Mouse (Mus musculus): Measurements from ENCODE around the gene Rbfox2. TPM values are rescaled to one million over a fixed set of nuclear protein-coding genes. Genes with fewer than 3 reads are reported as not detected.

Rbfox2 gene
- polyA plus RNA-seq, 1 experiment from 2014 or later = 81.9 TPM

DNA sequence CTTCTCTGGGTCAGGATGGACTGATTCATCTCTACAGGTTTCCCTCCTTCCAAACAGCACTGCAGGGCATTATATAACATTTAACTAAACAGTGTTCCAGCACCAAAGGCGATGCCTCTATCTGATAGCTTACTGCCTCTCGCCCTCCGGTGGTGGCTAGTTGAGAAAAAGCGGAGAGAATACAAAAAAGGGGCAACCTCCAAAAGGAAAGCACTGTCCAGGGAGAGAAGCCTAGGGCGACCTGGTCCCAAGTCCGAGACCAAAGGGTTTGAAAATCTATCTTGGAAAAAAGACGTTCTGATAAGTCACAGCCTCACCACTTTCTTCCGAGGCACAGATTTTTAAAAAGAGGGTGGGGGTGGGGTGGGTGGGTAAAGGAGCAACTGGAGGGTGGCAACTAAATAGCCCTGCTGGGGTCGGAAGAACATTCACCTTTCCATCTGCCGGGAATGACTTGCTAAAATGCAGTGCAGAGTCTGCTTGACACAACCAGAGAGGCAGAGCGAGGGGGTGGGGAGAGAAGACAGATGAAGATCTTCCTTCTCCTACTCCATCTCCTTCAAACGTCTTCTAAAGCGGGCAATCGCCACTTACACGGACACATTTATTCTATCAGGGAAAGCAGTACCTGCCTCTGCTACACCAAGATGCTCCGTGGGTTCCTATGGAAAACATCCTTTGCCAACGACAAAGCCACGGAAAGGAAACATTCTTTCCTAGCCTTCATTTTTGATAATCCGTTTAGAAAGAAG is 154.3 kb downstream of the Rbfox2 start:
- Histone ChIP-seq H3K4me1 (ENCODE audit: control insufficient read depth, insufficient read depth, low read length) (no peaks in the 10 kb centered on the region), H3K27me3 (ENCODE audit: control insufficient read depth, insufficient read depth, low read length) (no peaks in the 10 kb centered on the region), H3K36me3 (replicated peaks; ENCODE audit: control insufficient read depth, insufficient read depth, low read depth, low read length) (no peaks in the 10 kb centered on the region), H3K4me3 (ENCODE audit: low read depth, low read length) (peak overlapping the region; percentile 34), H3K27ac (replicated peaks; ENCODE audit: low read depth, low read length) (peak overlapping the region; percentile 57), H3K9me3 (replicated peaks; ENCODE audit: control insufficient read depth, low read length) (no peaks in the 10 kb centered on the region), H3K4me2 (ENCODE audit: low read depth, low read length) (peak overlapping the region; percentile 58), H3K9ac (replicated peaks; ENCODE audit: low read length) (peak overlapping the region; percentile 45)
- peak; percentile 56 for DNase-seq (ENCODE audit: low spot score)
- WGBS = 1% methylated on average over 19 of the region's 19 CpGs
- no peak for ATAC-seq (replicated peaks; ENCODE audit: insufficient number of reproducible peaks, low FRiP score, low TSS enrichment, low read depth)

DNA sequence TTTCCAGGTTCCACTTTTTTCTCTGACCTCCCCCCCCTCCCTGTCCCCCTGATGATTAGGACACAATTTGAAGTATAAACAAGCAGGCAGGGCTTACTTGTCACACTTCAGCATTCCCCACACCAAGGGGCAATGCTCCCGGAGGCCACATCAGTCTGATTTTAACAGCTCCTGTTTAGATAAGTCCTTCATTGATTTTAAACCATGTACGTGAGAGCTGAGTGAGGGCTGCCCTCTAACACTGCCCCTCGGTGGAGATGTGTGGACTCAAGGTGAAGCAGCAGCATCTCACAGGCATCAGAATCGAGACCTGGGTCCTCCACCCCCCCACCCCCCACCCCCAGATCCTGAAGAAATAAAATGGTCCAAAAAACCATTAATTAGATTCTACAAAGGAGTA is 155.0 kb downstream of the Rbfox2 start:
- Histone ChIP-seq H3K9me3 (replicated peaks; ENCODE audit: control insufficient read depth, low read length) (no peaks in the 10 kb centered on the region), H3K4me1 (ENCODE audit: control insufficient read depth, insufficient read depth, low read length) (no peaks in the 10 kb centered on the region), H3K9ac (replicated peaks; ENCODE audit: low read length) (no peak overlapping the region), H3K27me3 (ENCODE audit: control insufficient read depth, insufficient read depth, low read length) (no peaks in the 10 kb centered on the region), H3K36me3 (replicated peaks; ENCODE audit: control insufficient read depth, insufficient read depth, low read depth, low read length) (no peaks in the 10 kb centered on the region), H3K4me3 (ENCODE audit: low read depth, low read length) (peak overlapping the region; percentile 34), H3K27ac (replicated peaks; ENCODE audit: low read depth, low read length) (no peak overlapping the region), H3K4me2 (ENCODE audit: low read depth, low read length) (peak overlapping the region; percentile 58)
- 7% methylated on average over 4 of the region's 4 CpGs for WGBS
- ATAC-seq (replicated peaks; ENCODE audit: insufficient number of reproducible peaks, low FRiP score, low TSS enrichment, low read depth) = no peak
- no peak for DNase-seq (ENCODE audit: low spot score)

DNA sequence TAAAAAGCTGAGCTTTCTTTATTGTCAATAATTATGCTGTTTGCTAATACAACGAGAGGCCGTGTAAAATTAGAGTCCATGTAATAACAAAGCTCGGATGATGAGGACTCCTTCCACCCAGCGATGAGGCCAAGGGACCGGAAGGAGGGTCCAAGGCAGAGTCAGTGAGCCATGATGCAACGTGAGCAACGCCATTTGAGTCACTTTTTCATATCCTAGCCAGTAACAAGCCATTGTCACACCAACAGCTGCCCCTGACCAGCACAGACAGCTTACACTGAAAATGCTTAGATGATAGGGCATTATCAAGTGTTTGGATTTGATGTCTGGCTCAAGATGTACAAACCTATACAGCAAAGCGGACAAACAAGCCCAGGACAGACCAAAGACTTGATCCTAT is 155.6 kb downstream of the Rbfox2 start:
- peak overlapping the region; percentile 29; the same call in 1 of the 2 replicates for H3K4me2 ChIP-seq (ENCODE audit: low read depth, low read length)
- no peak overlapping the region for H3K27ac ChIP-seq (replicated peaks; ENCODE audit: low read depth, low read length)
- H3K36me3 ChIP-seq (replicated peaks; ENCODE audit: control insufficient read depth, insufficient read depth, low read depth, low read length) = no peaks in the 10 kb centered on the region
- H3K9ac ChIP-seq (replicated peaks; ENCODE audit: low read length) = peak overlapping the region; percentile 29; the same call in 1 of the 2 replicates
- no peak for DNase-seq (ENCODE audit: low spot score)
- no peaks in the 10 kb centered on the region for H3K27me3 ChIP-seq (ENCODE audit: control insufficient read depth, insufficient read depth, low read length)
- no peaks in the 10 kb centered on the region for H3K9me3 ChIP-seq (replicated peaks; ENCODE audit: control insufficient read depth, low read length)
- no peaks in the 10 kb centered on the region for H3K4me1 ChIP-seq (ENCODE audit: control insufficient read depth, insufficient read depth, low read length)
- H3K4me3 ChIP-seq (ENCODE audit: low read depth, low read length) = peak overlapping the region; percentile 5; the same call in 1 of the 2 replicates
- WGBS = 52% methylated on average over 8 of the region's 8 CpGs
- no peak for ATAC-seq (replicated peaks; ENCODE audit: insufficient number of reproducible peaks, low FRiP score, low TSS enrichment, low read depth)

DNA sequence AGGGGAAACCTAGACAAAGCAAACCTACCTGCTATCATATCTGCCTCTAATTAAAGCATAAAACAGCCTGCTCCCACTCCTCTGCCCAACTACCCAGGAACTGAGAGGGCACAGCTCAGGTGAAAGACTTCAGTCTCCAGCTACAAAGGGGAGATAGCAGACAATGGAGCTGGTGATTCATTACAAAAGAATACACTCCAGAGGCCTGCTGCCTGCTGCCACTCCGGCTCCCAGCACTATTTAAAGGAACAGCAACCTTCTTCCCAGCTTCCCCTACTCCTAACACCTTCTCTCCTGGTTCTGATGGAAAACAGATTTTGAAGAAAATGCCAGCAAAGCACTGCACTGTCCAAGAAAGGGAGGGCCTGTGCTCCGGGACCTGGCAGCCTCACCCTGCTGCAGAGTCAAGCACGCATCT is 156.4 kb downstream of the Rbfox2 start:
- no peaks in the 10 kb centered on the region for H3K4me1 ChIP-seq (ENCODE audit: control insufficient read depth, insufficient read depth, low read length)
- WGBS = 7% methylated on average over 3 of the region's 3 CpGs
- DNase-seq (ENCODE audit: low spot score) (peak; percentile 65), ATAC-seq (replicated peaks; ENCODE audit: insufficient number of reproducible peaks, low FRiP score, low TSS enrichment, low read depth) (no peak; the same call in 1 of the 2 replicates)
- H3K27ac ChIP-seq (replicated peaks; ENCODE audit: low read depth, low read length) = 0 out of 2 replicates have a peak overlapping the region, but pooled peaks have one; percentile 1
- H3K4me2 ChIP-seq (ENCODE audit: low read depth, low read length) = peak overlapping the region; percentile 30
- no peaks in the 10 kb centered on the region for H3K36me3 ChIP-seq (replicated peaks; ENCODE audit: control insufficient read depth, insufficient read depth, low read depth, low read length)
- peak overlapping the region; percentile 22 for H3K4me3 ChIP-seq (ENCODE audit: low read depth, low read length)
- H3K9me3 ChIP-seq (replicated peaks; ENCODE audit: control insufficient read depth, low read length) = no peaks in the 10 kb centered on the region
- no peaks in the 10 kb centered on the region for H3K27me3 ChIP-seq (ENCODE audit: control insufficient read depth, insufficient read depth, low read length)
- H3K9ac ChIP-seq (replicated peaks; ENCODE audit: low read length) = peak overlapping the region; percentile 47

DNA sequence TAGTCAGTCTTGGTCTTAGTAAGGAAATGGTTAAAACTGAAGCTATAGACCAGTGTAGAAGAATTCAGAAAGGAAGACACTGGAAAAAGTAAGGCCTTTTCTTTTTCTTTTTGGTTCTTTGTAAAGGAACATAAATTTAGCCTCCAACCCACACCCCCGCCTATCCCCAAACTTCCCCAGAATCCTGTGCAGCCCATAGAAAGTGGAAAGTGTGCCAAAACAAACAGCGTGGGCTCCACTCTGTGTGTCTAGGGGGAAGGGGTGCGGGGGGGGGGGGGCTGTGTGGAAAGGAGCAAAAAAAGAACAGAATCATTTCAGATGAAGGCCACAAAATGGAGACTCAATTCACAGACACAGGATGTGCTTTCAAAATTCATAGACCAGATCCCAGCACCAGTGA is 156.8 kb downstream of the Rbfox2 start:
- H3K9ac ChIP-seq (replicated peaks; ENCODE audit: low read length) = peak overlapping the region; percentile 47
- H3K27me3 ChIP-seq (ENCODE audit: control insufficient read depth, insufficient read depth, low read length) = no peaks in the 10 kb centered on the region
- no peaks in the 10 kb centered on the region for H3K9me3 ChIP-seq (replicated peaks; ENCODE audit: control insufficient read depth, low read length)
- peak overlapping the region; percentile 22 for H3K4me3 ChIP-seq (ENCODE audit: low read depth, low read length)
- no peaks in the 10 kb centered on the region for H3K36me3 ChIP-seq (replicated peaks; ENCODE audit: control insufficient read depth, insufficient read depth, low read depth, low read length)
- H3K4me2 ChIP-seq (ENCODE audit: low read depth, low read length) = peak overlapping the region; percentile 30
- ATAC-seq (replicated peaks; ENCODE audit: insufficient number of reproducible peaks, low FRiP score, low TSS enrichment, low read depth) (no peak), DNase-seq (ENCODE audit: low spot score) (no peak)
- WGBS = 44% methylated on average over 3 of the region's 3 CpGs
- H3K27ac ChIP-seq (replicated peaks; ENCODE audit: low read depth, low read length) = 0 out of 2 replicates have a peak overlapping the region, but pooled peaks have one; percentile 1
- H3K4me1 ChIP-seq (ENCODE audit: control insufficient read depth, insufficient read depth, low read length) = no peaks in the 10 kb centered on the region

DNA sequence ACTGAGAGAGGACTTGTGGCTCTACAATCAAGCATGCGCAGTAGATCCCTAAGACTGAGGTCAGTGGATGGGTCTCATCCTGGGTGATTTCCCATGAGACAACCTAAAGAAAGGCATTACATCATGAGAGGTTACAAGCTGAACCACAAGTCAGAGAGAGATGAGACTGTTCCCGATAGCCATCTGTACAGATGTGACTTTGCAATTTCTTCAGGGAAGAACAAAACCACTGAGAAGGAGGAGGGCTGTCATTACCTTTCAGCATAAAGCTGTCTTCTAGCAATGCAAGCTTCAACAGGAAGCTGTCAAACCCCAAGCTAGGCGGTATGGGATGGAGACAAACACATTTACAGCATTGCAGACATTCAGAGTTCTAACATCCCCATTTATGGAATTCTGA is 157.3 kb downstream of the Rbfox2 start:
- H3K27me3 ChIP-seq (ENCODE audit: control insufficient read depth, insufficient read depth, low read length) = no peaks in the 10 kb centered on the region
- ATAC-seq (replicated peaks; ENCODE audit: insufficient number of reproducible peaks, low FRiP score, low TSS enrichment, low read depth) (no peak), DNase-seq (ENCODE audit: low spot score) (no peak)
- H3K4me1 ChIP-seq (ENCODE audit: control insufficient read depth, insufficient read depth, low read length) = no peaks in the 10 kb centered on the region
- H3K36me3 ChIP-seq (replicated peaks; ENCODE audit: control insufficient read depth, insufficient read depth, low read depth, low read length) = no peaks in the 10 kb centered on the region
- H3K9ac ChIP-seq (replicated peaks; ENCODE audit: low read length) = no peak overlapping the region
- H3K9me3 ChIP-seq (replicated peaks; ENCODE audit: control insufficient read depth, low read length) = no peaks in the 10 kb centered on the region
- no peak overlapping the region for H3K4me2 ChIP-seq (ENCODE audit: low read depth, low read length)
- H3K4me3 ChIP-seq (ENCODE audit: low read depth, low read length) = no peak overlapping the region
- no peak overlapping the region for H3K27ac ChIP-seq (replicated peaks; ENCODE audit: low read depth, low read length)
- WGBS = 85% methylated on average over 3 of the region's 3 CpGs

DNA sequence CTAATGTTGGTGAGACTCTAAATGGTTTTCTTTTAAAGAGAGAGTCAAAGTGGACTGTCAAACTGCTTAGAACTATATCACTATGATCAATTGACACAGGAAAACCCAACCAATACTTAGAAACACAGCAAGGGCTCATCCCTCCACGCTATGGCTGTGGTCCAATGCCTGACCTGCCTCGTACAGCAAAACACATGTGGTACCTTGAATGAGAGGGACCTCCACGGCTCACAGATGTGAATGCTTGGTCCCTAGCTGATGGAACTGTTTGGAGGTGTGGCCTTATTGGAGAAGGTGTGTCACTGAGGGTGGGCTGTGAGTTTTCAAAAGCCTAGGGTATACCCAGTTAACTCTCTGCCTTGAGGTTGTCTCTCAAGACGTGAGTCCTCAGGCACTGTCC is 159.9 kb downstream of the Rbfox2 start:
- no peak overlapping the region for H3K4me3 ChIP-seq (ENCODE audit: low read depth, low read length)
- no peak overlapping the region for H3K9ac ChIP-seq (replicated peaks; ENCODE audit: low read length)
- H3K27ac ChIP-seq (replicated peaks; ENCODE audit: low read depth, low read length) = no peak overlapping the region
- DNase-seq (ENCODE audit: low spot score) (no peak), ATAC-seq (replicated peaks; ENCODE audit: insufficient number of reproducible peaks, low FRiP score, low TSS enrichment, low read depth) (no peak)
- no peaks in the 10 kb centered on the region for H3K27me3 ChIP-seq (ENCODE audit: control insufficient read depth, insufficient read depth, low read length)
- H3K4me1 ChIP-seq (ENCODE audit: control insufficient read depth, insufficient read depth, low read length) = no peaks in the 10 kb centered on the region
- H3K36me3 ChIP-seq (replicated peaks; ENCODE audit: control insufficient read depth, insufficient read depth, low read depth, low read length) = no peaks in the 10 kb centered on the region
- 81% methylated on average over 4 of the region's 4 CpGs for WGBS
- H3K9me3 ChIP-seq (replicated peaks; ENCODE audit: control insufficient read depth, low read length) = no peaks in the 10 kb centered on the region
- no peak overlapping the region for H3K4me2 ChIP-seq (ENCODE audit: low read depth, low read length)

DNA sequence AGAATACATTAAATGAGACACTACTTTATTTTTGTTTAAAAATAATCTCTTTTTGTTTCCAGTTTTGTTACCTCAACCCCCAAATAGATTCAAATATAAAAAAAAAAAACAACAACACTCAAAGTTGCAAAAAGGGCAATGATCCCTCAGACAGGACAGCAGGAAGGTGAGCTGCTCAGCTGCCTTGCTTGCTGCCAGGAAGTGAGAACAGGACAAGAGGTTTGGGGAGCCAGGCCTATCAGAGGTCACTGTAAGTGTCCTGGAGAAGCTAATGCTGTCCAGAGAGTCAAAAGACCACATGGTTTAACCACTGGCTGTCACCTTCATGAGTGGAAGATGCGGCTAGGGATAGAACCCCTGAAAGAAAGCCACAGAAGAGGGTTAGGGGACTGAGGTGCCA is 161.8 kb downstream of the Rbfox2 start:
- H3K4me2 ChIP-seq (ENCODE audit: low read depth, low read length) = no peak overlapping the region
- no peaks in the 10 kb centered on the region for H3K27me3 ChIP-seq (ENCODE audit: control insufficient read depth, insufficient read depth, low read length)
- WGBS = 83% methylated on average over 1 of the region's 1 CpGs
- ATAC-seq (replicated peaks; ENCODE audit: insufficient number of reproducible peaks, low FRiP score, low TSS enrichment, low read depth) (no peak), DNase-seq (ENCODE audit: low spot score) (no peak)
- no peak overlapping the region for H3K4me3 ChIP-seq (ENCODE audit: low read depth, low read length)
- H3K36me3 ChIP-seq (replicated peaks; ENCODE audit: control insufficient read depth, insufficient read depth, low read depth, low read length) = no peaks in the 10 kb centered on the region
- no peaks in the 10 kb centered on the region for H3K4me1 ChIP-seq (ENCODE audit: control insufficient read depth, insufficient read depth, low read length)
- no peak overlapping the region for H3K9ac ChIP-seq (replicated peaks; ENCODE audit: low read length)
- H3K27ac ChIP-seq (replicated peaks; ENCODE audit: low read depth, low read length) = no peak overlapping the region
- no peaks in the 10 kb centered on the region for H3K9me3 ChIP-seq (replicated peaks; ENCODE audit: control insufficient read depth, low read length)

Data from embryonic facial prominence, embryonic 11.5 days (tissue).